Mouse (Mus musculus): Measurements from ENCODE around the gene Ankle1.

DNA sequence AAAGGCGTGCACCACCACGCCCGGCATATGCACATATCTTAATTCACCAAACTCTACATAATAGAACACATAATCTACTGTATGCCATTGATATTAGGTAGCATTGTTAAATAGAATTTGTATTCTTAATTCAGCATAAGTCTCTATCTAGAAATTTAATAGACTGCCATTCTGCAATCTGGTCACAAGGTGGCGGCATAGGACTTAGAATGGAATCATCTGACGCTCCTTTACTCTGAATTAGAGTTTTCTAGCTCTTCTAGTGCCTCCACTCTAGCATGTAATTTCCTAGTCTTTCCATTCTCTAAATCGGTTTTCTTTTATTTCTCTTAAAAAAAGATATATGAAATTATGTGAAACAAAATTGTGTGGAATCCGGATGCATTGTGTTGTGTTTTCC is 35.6 kb downstream of the Ankle1 start:
- TF ChIP-seq CTCF (IDR thresholded peaks at IDR 0.05; ENCODE audit: control insufficient read depth, insufficient read depth, low read length) (peak; percentile 14; the same call in 1 of the 2 replicates), POLR2A (IDR thresholded peaks at IDR 0.05; ENCODE audit: borderline replicate concordance, control insufficient read depth, low read depth, low read length) (no peak)
